Mouse (Mus musculus) right cerebral cortex, postnatal 36 days (tissue): ENCODE data around the gene Adamts20.
"Not testable (repeated sequence)": the region's sequence is repeated elsewhere in the genome, so short reads cannot be mapped to it uniquely, and the experiment has no call there.

Experiments
- DNase-seq, 2 experiments: peaks; one replicate each; pipeline ENCODE4 v3.0.0; 2022; ENCODE audit warnings: low spot score in 2 of 2, mixed read lengths in 1 of 2

Adamts20 gene

GRCm38 (mm10) chr15:94444437-94445136 lies 20.6 kb downstream of the Adamts20 start:
- no peak for DNase-seq

GRCm38 (mm10) chr15:94444043-94444436 lies 21.2 kb downstream of the Adamts20 start:
- no peak for DNase-seq

GRCm38 (mm10) chr15:94443025-94443424 lies 22.2 kb downstream of the Adamts20 start:
- no peak for DNase-seq

GRCm38 (mm10) chr15:94435532-94435931 lies 29.7 kb downstream of the Adamts20 start:
- no peak for DNase-seq

GRCm38 (mm10) chr15:94430681-94431405 lies 34.4 kb downstream of the Adamts20 start:
- DNase-seq: no peak

- DNase-seq: no peak
Observed at GRCm38 (mm10) chr15:94428726-94429125, 36.5 kb downstream of the Adamts20 start.

- DNase-seq: no peak
Observed at GRCm38 (mm10) chr15:94427482-94428214, 37.6 kb downstream of the Adamts20 start.

GRCm38 (mm10) chr15:94420526-94420925 lies 44.7 kb downstream of the Adamts20 start:
- DNase-seq: no peak

GRCm38 (mm10) chr15:94419167-94419566 lies 46.1 kb downstream of the Adamts20 start:
- DNase-seq: no peak

GRCm38 (mm10) chr15:94418427-94418826 lies 46.8 kb downstream of the Adamts20 start:
- no peak for DNase-seq

- no peak for DNase-seq
Observed at GRCm38 (mm10) chr15:94417216-94418155, 47.7 kb downstream of the Adamts20 start.

GRCm38 (mm10) chr15:94409832-94410231 lies 55.4 kb downstream of the Adamts20 start:
- peak; percentile 63 to 75 for DNase-seq

- no peak for DNase-seq
Observed at GRCm38 (mm10) chr15:94406364-94406763, 58.9 kb downstream of the Adamts20 start.

- DNase-seq: peak; percentile 76 to 79
Observed at GRCm38 (mm10) chr15:94404071-94404545, 61.1 kb downstream of the Adamts20 start.

- peak in 1 of 2 experiments; percentile 18 for DNase-seq
Observed at GRCm38 (mm10) chr15:94403461-94404070, 61.7 kb downstream of the Adamts20 start.

GRCm38 (mm10) chr15:94403018-94403417 lies 62.2 kb downstream of the Adamts20 start:
- DNase-seq: no peak

GRCm38 (mm10) chr15:94392737-94393136 lies 72.5 kb downstream of the Adamts20 start:
- no peak for DNase-seq

- DNase-seq: not testable (repeated sequence)
Observed at GRCm38 (mm10) chr15:94390127-94390526, 75.1 kb downstream of the Adamts20 start.

GRCm38 (mm10) chr15:94379425-94379824 lies 85.8 kb downstream of the Adamts20 start:
- no peak for DNase-seq

- no peak for DNase-seq
Observed at GRCm38 (mm10) chr15:94372548-94372947, 92.7 kb downstream of the Adamts20 start.

GRCm38 (mm10) chr15:94349052-94349451 lies 116.2 kb downstream of the Adamts20 start:
- no peak for DNase-seq
